Mouse (Mus musculus) embryonic stem cell, embryonic (primary cell): ENCODE data around the gene Cyp39a1.

Source experiments
- CTCF ChIA-PET, 4 experiments: fragments of 300-600 bp in 2 of 4; fragments of 350-600 bp in 2 of 4; sonication (Branson Sonifier 250); formaldehyde crosslinking; loops; one replicate each; lab custom pipeline; 2022; ENCODE audit warnings: inconsistent platforms in 2 of 4; lab: Charles Lee
- POLR2A ChIA-PET, 4 experiments: fragments of 300-600 bp in 2 of 4; fragments of 350-600 bp in 2 of 4; sonication (Branson Sonifier 250); formaldehyde crosslinking; loops; one replicate each; lab custom pipeline; 2022; ENCODE audit warnings: antibody characterized with exemption in 4 of 4, inconsistent platforms in 1 of 4; lab: Charles Lee

The Cyp39a1 gene

GRCm38 (mm10) chr17:43667290-43667843 is at the start of gene Cyp39a1:
TSS of gene Cyp39a1 (plus strand) at chr17:43667425.
- POLR2A ChIA-PET = interaction anchor here in 3 of 4 experiments (0.6 to 1.4 kb wide), 12 partner anchors 9 to 784 kb away, joined by 3 to 7 read pairs (median 3); no protein-coding TSS in a partner anchor

GRCm38 (mm10) chr17:43619156-43619555 is 48.1 kb upstream of the Cyp39a1 start:
- ChIA-PET POLR2A (no interaction called here), CTCF (interaction anchor here in 1 of 4 experiments (1.4 kb wide), 1 partner anchor 12 kb away, joined by 5 read pairs; no protein-coding TSS in a partner anchor)

More at GRCm38 (mm10) chr17:43667290-43667843, at the start of gene Cyp39a1:
- CTCF ChIA-PET = interaction anchor here (0.7 to 2.5 kb wide), 10 partner anchors 16 to 1005 kb away, joined by 3 to 14 read pairs (median 4); no protein-coding TSS in a partner anchor

GRCm38 (mm10) chr17:43622076-43622475 is 45.1 kb upstream of the Cyp39a1 start:
- POLR2A ChIA-PET = interaction anchor here in 1 of 4 experiments (0.6 kb wide), 1 partner anchor 296 kb away, joined by 3 read pairs; no protein-coding TSS in a partner anchor
- CTCF ChIA-PET = interaction anchor here in 3 of 4 experiments (0.6 to 0.7 kb wide), 3 partner anchors 10 to 1899 kb away, joined by 3 to 4 read pairs (median 3); no protein-coding TSS in a partner anchor

- POLR2A ChIA-PET = no interaction called here
These were observed 39.0 kb upstream of the Cyp39a1 start for GRCm38 (mm10) chr17:43628246-43628645.

GRCm38 (mm10) chr17:43629026-43629495 is 38.2 kb upstream of the Cyp39a1 start:
- ChIA-PET POLR2A (no interaction called here), CTCF (interaction anchor here in 3 of 4 experiments (0.6 to 1.1 kb wide), 3 partner anchors 17 to 110 kb away, joined by 3 to 5 read pairs (median 4); no protein-coding TSS in a partner anchor)

More at GRCm38 (mm10) chr17:43628246-43628645, 39.0 kb upstream of the Cyp39a1 start:
- CTCF ChIA-PET = no interaction called here

GRCm38 (mm10) chr17:43629496-43630426 is 37.5 kb upstream of the Cyp39a1 start, which contains the start of gene Tdrd6:
TSS of gene Tdrd6 (minus strand) at chr17:43630299.
- ChIA-PET CTCF (interaction anchor here in 3 of 4 experiments (0.6 to 1.1 kb wide), 3 partner anchors 17 to 111 kb away, joined by 3 to 5 read pairs (median 4); no protein-coding TSS in a partner anchor), POLR2A (no interaction called here)

- ChIA-PET CTCF (interaction anchor here in 1 of 4 experiments (1.0 kb wide), 1 partner anchor 111 kb away, joined by 4 read pairs; no protein-coding TSS in a partner anchor), POLR2A (no interaction called here)
These were observed 36.8 kb upstream of the Cyp39a1 start for GRCm38 (mm10) chr17:43630427-43630760.

- CTCF ChIA-PET = no interaction called here
These were observed 30.1 kb upstream of the Cyp39a1 start for GRCm38 (mm10) chr17:43637146-43637545.

GRCm38 (mm10) chr17:43640825-43641224 is 26.4 kb upstream of the Cyp39a1 start:
- CTCF ChIA-PET = interaction anchor here (0.6 to 2.2 kb wide), 5 partner anchors 9 to 180 kb away, joined by 3 to 10 read pairs (median 3); no protein-coding TSS in a partner anchor
- POLR2A ChIA-PET = no interaction called here

More at GRCm38 (mm10) chr17:43637146-43637545, 30.1 kb upstream of the Cyp39a1 start:
- POLR2A ChIA-PET = no interaction called here

- ChIA-PET CTCF (interaction anchor here in 2 of 4 experiments (0.7 to 1.0 kb wide), 2 partner anchors 8 to 158 kb away, joined by 3 read pairs; partner anchors contain the start of gene Rcan2 (in 1 of the 2)), POLR2A (interaction anchor here in 1 of 4 experiments (0.8 kb wide), 1 partner anchor 15 kb away, joined by 3 read pairs; no protein-coding TSS in a partner anchor)
These were observed 24.0 kb upstream of the Cyp39a1 start for GRCm38 (mm10) chr17:43643191-43643590.

- ChIA-PET POLR2A (interaction anchor here in 2 of 4 experiments (0.6 kb wide), 2 partner anchors 164 to 225 kb away, joined by 3 read pairs; no protein-coding TSS in a partner anchor), CTCF (no interaction called here)
These were observed 22.9 kb upstream of the Cyp39a1 start for GRCm38 (mm10) chr17:43644375-43644774.

- CTCF ChIA-PET = no interaction called here
- POLR2A ChIA-PET = interaction anchor here in 1 of 4 experiments (0.6 kb wide), 1 partner anchor 226 kb away, joined by 3 read pairs; no protein-coding TSS in a partner anchor
These were observed 22.1 kb upstream of the Cyp39a1 start for GRCm38 (mm10) chr17:43645136-43645535.

GRCm38 (mm10) chr17:43646925-43647324 is 20.3 kb upstream of the Cyp39a1 start:
- ChIA-PET POLR2A (interaction anchor here in 1 of 4 experiments (0.8 kb wide), 1 partner anchor 178 kb away, joined by 3 read pairs; no protein-coding TSS in a partner anchor), CTCF (interaction anchor here in 1 of 4 experiments (0.6 kb wide), 1 partner anchor 612 kb away, joined by 3 read pairs; no protein-coding TSS in a partner anchor)

- POLR2A ChIA-PET = no interaction called here
- CTCF ChIA-PET = interaction anchor here in 2 of 4 experiments (0.8 to 2.6 kb wide), 2 partner anchors 9 to 10 kb away, joined by 3 to 10 read pairs; no protein-coding TSS in a partner anchor
These were observed 17.4 kb upstream of the Cyp39a1 start for GRCm38 (mm10) chr17:43649641-43650436.

- ChIA-PET CTCF (interaction anchor here in 2 of 4 experiments (0.6 to 2.6 kb wide), 7 partner anchors 8 to 133 kb away, joined by 3 to 13 read pairs (median 4); partner anchors contain the start of genes Cyp39a1 (in 1 of the 2) and Slc25a27 (in 1 of the 2)), POLR2A (interaction anchor here in 2 of 4 experiments (0.6 to 1.3 kb wide), 4 partner anchors 15 to 1951 kb away, joined by 3 to 4 read pairs (median 4); partner anchors contain the start of genes Cyp39a1 (in 2 of the 2) and Slc25a27 (in 2 of the 2))
These were observed 15.7 kb upstream of the Cyp39a1 start for GRCm38 (mm10) chr17:43651314-43652046.

GRCm38 (mm10) chr17:43666576-43667289 is 492 bp upstream of the Cyp39a1 start, which contains the start of gene Slc25a27:
TSS of gene Slc25a27 (minus strand) at chr17:43667214.
- ChIA-PET CTCF (interaction anchor here in 3 of 4 experiments (0.9 to 2.5 kb wide), 7 partner anchors 16 to 152 kb away, joined by 3 to 14 read pairs (median 4); no protein-coding TSS in a partner anchor), POLR2A (interaction anchor here (0.5 to 1.4 kb wide), 13 partner anchors 8 to 816 kb away, joined by 3 to 7 read pairs (median 3); no protein-coding TSS in a partner anchor)
